Mouse (Mus musculus): ENCODE measurements around the gene Plekhm2.

- TF ChIP-seq CHD1 (IDR thresholded peaks at IDR 0.05; ENCODE audit: low read depth, low read length) (no peak), GATA1 (IDR thresholded peaks at IDR 0.05; ENCODE audit: low read depth, low read length) (no peak), CHD2 (IDR thresholded peaks at IDR 0.05; ENCODE audit: low read length) (no peak), POLR2A (IDR thresholded peaks at IDR 0.05; ENCODE audit: control insufficient read depth in 1 of 2, insufficient read depth in 1 of 2, low read depth in 1 of 2, low read length in 2 of 2, poor library complexity in 1 of 2) (no peak), UBTF (IDR thresholded peaks at IDR 0.05; ENCODE audit: borderline replicate concordance, insufficient read depth, low read depth, low read length) (no peak)
Observed at GRCm38 (mm10) chr4:141636693-141637092, 28.0 kb downstream of the Plekhm2 start.

All from MEL (cell line).